Mouse (Mus musculus): ENCODE data around the gene Tec. TPM values are rescaled to one million over a fixed set of nuclear protein-coding genes. Genes with fewer than 3 reads are reported as not detected.

Tec gene
- polyA plus RNA-seq, 1 experiment from 2014 or later: 7.9 TPM

DNA sequence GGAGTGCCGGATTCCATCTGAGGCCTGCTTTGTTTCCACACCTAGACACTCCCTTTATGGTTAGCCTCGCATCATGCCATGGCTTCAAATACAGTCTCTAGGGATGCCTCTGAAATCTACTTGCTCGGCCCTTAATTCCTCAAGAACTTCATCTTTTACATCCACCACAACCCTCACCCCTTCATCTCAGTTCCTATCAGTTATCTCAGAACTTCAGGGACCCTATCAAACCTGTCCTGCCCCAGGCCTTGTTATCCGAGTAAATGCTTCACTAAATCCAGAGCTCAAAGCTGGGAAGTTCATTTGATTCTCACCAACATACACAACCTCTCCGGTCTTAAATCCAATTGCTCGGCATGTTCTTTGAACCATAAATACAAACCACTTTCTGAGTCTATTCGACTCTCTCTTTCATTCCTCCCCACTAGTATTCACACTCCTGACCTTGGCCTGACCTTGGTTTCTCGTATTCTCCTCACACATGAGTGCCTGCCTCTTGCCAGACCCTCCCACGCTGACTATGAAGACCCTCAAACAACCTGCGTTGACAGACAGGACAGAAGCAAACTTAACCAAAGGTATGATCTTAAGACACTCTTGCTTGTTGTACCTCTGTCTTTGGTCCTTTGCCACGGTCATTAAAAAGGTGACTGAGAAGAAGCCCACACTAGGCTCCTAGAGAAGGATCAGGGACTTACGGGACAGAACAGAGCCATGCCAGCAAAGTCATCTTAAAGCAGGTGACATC, 17.2 kb downstream of the Tec start:
- H3K36me3 ChIP-seq: no peaks in the 10 kb centered on the region
- no peaks in the 10 kb centered on the region for H3K9me3 ChIP-seq (replicated peaks)
- WGBS: 81% methylated on average over 12 of the region's 12 CpGs
- no peak overlapping the region for H3K4me2 ChIP-seq (replicated peaks)
- peaks cover 17% of the 10 kb centered on the region for H3K4me1 ChIP-seq
- H3K9ac ChIP-seq: no peak overlapping the region
- no peaks in the 10 kb centered on the region for H3K27me3 ChIP-seq
- H3K4me3 ChIP-seq (replicated peaks): no peak overlapping the region
- no peak for ATAC-seq (ENCODE audit: insufficient number of reproducible peaks, low FRiP score, low TSS enrichment, low read depth)
- no peak overlapping the region for H3K27ac ChIP-seq (replicated peaks)

DNA sequence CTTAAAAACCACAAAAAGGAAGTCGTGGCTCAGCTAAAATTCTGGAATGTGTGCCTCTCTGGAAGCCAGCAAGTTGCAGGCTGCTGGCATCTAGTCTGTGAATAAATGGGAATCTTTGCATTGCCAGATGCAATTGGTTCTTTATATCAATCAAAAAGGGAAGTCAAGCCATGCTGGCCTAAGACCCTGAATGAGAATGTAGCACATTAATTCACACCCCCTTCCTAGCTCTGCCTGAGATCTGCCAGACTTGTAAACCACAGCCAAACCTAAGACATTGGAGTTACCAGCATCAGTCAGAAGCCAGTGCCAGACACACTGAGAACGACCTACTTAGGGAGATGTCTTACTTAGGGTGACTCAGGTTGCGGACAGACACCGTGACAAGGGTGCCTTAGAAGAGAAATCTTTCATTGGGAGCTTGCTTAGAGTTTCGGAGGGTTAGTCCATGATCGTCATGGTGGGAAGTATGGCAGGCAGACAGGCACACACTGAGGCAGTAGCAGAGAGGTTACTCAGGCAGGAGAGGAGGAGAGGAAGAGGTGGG, 19.3 kb downstream of the Tec start:
- no peaks in the 10 kb centered on the region for H3K9me3 ChIP-seq (replicated peaks)
- H3K4me3 ChIP-seq (replicated peaks): no peak overlapping the region
- no peak overlapping the region for H3K27ac ChIP-seq (replicated peaks)
- 75% methylated on average over 6 of the region's 6 CpGs for WGBS
- no peaks in the 10 kb centered on the region for H3K36me3 ChIP-seq
- no peak for ATAC-seq (ENCODE audit: insufficient number of reproducible peaks, low FRiP score, low TSS enrichment, low read depth)
- no peak overlapping the region for H3K9ac ChIP-seq
- H3K27me3 ChIP-seq: no peaks in the 10 kb centered on the region
- H3K4me1 ChIP-seq: 0 out of 2 replicates have a peak, but pooled peaks cover 16% of the 10 kb centered on the region
- H3K4me2 ChIP-seq (replicated peaks): no peak overlapping the region

DNA sequence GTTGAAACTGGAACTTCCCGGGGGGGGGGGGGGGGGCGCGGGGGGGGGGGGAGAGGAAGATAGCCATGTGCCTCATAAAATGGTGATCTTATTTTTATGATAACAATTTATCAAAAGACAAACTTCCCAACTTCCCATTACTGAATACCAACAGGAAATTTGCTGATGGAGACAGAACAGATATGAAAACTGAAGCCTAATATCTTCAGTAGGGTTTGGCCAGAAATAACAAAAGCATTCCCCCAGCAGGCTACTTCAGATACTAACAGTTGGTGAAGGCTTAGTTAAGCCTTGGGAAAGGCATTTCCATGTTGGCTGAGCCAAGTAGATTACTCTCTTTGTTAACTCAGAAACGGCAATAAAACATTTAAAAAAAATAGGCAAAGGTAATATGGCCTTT, 21.6 kb downstream of the Tec start:
- Histone ChIP-seq H3K36me3 (no peaks in the 10 kb centered on the region), H3K4me3 (replicated peaks) (no peak overlapping the region), H3K9me3 (replicated peaks) (no peaks in the 10 kb centered on the region), H3K27ac (replicated peaks) (no peak overlapping the region), H3K27me3 (no peaks in the 10 kb centered on the region), H3K4me2 (replicated peaks) (no peak overlapping the region), H3K9ac (no peak overlapping the region), H3K4me1 (0 out of 2 replicates have a peak, but pooled peaks cover 19% of the 10 kb centered on the region)
- WGBS: 32% methylated on average over 3 of the region's 4 CpGs
- ATAC-seq (ENCODE audit: insufficient number of reproducible peaks, low FRiP score, low TSS enrichment, low read depth): no peak

GRCm38 (mm10) chr5:72845928-72846630, 22.2 kb downstream of the Tec start:
- Histone ChIP-seq H3K4me3 (replicated peaks) (no peak overlapping the region), H3K36me3 (no peaks in the 10 kb centered on the region), H3K4me2 (replicated peaks) (no peak overlapping the region), H3K4me1 (0 out of 2 replicates have a peak, but pooled peaks cover 19% of the 10 kb centered on the region), H3K9me3 (replicated peaks) (no peaks in the 10 kb centered on the region), H3K27ac (replicated peaks) (no peak overlapping the region), H3K27me3 (no peaks in the 10 kb centered on the region), H3K9ac (no peak overlapping the region)
- 56% methylated on average over 9 of the region's 9 CpGs for WGBS
- ATAC-seq (ENCODE audit: insufficient number of reproducible peaks, low FRiP score, low TSS enrichment, low read depth): no peak

DNA sequence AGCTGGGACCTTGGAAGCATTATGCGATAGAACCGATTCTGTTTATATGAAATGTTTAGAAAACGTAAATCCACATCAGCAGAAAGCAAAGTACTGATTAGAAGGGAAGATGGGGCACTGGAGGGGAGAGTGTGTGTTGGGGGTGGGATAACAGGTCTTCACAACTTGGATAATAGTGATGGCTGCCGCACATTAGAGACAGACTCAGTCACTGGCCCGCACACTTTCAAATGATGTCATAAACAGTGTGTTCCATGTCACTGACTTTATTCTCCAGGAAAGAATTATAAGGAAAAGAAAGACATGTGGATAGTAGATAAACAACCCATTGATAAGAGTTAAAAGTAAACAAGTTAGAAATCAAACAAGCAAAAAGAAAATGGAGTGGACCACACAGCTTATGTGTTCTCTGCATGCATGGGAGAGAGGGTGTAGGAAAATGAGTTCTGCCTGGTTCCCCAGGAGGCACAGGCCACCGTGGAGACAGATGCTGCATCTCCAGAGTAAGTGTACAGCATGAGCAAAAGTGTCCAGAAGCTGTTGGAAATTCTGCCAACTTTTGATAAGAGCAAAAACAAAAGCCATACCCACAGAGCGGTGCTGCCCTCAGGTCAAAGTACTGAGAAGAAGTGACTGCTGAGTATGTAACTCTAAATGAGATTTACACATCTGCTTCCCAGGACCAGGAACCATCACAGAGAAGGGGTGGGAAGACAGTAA, 23.3 kb downstream of the Tec start:
- Histone ChIP-seq H3K27ac (replicated peaks) (no peak overlapping the region), H3K4me1 (0 out of 2 replicates have a peak, but pooled peaks cover 19% of the 10 kb centered on the region), H3K4me3 (replicated peaks) (no peak overlapping the region), H3K27me3 (no peaks in the 10 kb centered on the region), H3K36me3 (no peaks in the 10 kb centered on the region), H3K9ac (no peak overlapping the region), H3K4me2 (replicated peaks) (no peak overlapping the region), H3K9me3 (replicated peaks) (no peaks in the 10 kb centered on the region)
- no peak for ATAC-seq (ENCODE audit: insufficient number of reproducible peaks, low FRiP score, low TSS enrichment, low read depth)
- 52% methylated on average over 7 of the region's 7 CpGs for WGBS

GRCm38 (mm10) chr5:72844294-72844693, 24.0 kb downstream of the Tec start:
- Histone ChIP-seq H3K27ac (replicated peaks) (no peak overlapping the region), H3K36me3 (no peaks in the 10 kb centered on the region), H3K9me3 (replicated peaks) (no peaks in the 10 kb centered on the region), H3K9ac (no peak overlapping the region), H3K4me1 (0 out of 2 replicates have a peak, but pooled peaks cover 19% of the 10 kb centered on the region), H3K4me2 (replicated peaks) (no peak overlapping the region), H3K27me3 (no peaks in the 10 kb centered on the region), H3K4me3 (replicated peaks) (no peak overlapping the region)
- 17% methylated on average over 2 of the region's 2 CpGs for WGBS
- ATAC-seq (ENCODE audit: insufficient number of reproducible peaks, low FRiP score, low TSS enrichment, low read depth): no peak

DNA sequence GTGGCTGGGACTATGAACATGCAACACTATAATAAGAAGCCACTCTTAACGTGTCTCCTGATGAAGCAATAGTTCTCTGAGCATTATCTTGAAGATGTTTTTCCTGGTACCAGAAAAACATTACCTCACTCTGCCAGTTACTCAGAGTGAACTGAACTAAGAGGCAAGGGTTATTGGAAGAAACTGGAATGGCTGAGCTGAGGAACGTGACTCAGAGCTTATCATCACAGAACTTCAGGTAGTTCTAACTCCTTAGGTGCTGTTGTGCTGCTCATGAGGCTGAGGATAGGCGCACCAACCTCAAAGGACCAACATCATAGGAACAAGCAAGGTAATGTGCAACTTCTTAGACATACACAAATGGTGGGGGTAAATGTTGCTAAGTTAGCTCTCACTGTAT, 28.6 kb downstream of the Tec start:
- 80% methylated on average over 3 of the region's 3 CpGs for WGBS
- Histone ChIP-seq H3K27me3 (no peaks in the 10 kb centered on the region), H3K4me2 (replicated peaks) (no peak overlapping the region), H3K4me1 (0 out of 2 replicates have a peak, but pooled peaks cover 9% of the 10 kb centered on the region), H3K27ac (replicated peaks) (no peak overlapping the region), H3K4me3 (replicated peaks) (no peak overlapping the region), H3K9ac (no peak overlapping the region), H3K9me3 (replicated peaks) (no peaks in the 10 kb centered on the region), H3K36me3 (no peaks in the 10 kb centered on the region)
- no peak for ATAC-seq (ENCODE audit: insufficient number of reproducible peaks, low FRiP score, low TSS enrichment, low read depth)

DNA sequence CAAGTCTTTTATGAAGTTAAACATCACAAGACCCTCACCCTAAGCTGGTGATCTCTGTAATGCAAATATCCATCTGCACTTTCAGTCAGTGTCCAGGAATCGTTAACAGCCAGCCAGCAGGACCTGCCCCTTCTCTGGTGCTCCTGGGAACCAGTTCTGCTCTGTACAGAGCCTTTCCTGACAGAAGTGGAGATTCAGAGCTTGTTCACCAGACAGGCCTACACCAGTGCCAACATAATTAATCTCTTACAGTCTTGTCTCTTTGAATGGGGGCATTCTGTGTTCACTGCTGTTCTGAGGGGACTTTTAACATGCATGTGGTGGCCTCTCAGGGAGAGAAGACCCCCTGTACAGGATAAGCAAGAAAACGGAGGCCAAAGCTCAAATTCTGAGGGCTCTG, 29.3 kb downstream of the Tec start:
- Histone ChIP-seq H3K27ac (replicated peaks) (no peak overlapping the region), H3K36me3 (no peaks in the 10 kb centered on the region), H3K9me3 (replicated peaks) (no peaks in the 10 kb centered on the region), H3K9ac (no peak overlapping the region), H3K4me1 (0 out of 2 replicates have a peak, but pooled peaks cover 3% of the 10 kb centered on the region), H3K4me2 (replicated peaks) (no peak overlapping the region), H3K4me3 (replicated peaks) (no peak overlapping the region), H3K27me3 (no peaks in the 10 kb centered on the region)
- WGBS: 68% methylated on average over 2 of the region's 2 CpGs
- no peak for ATAC-seq (ENCODE audit: insufficient number of reproducible peaks, low FRiP score, low TSS enrichment, low read depth)

GRCm38 (mm10) chr5:72835656-72836055, 32.6 kb downstream of the Tec start:
- H3K9me3 ChIP-seq (replicated peaks): no peaks in the 10 kb centered on the region
- H3K4me3 ChIP-seq (replicated peaks): no peak overlapping the region
- no peak for ATAC-seq (ENCODE audit: insufficient number of reproducible peaks, low FRiP score, low TSS enrichment, low read depth)
- H3K36me3 ChIP-seq: no peaks in the 10 kb centered on the region
- no peak overlapping the region for H3K9ac ChIP-seq
- WGBS: 84% methylated on average over 3 of the region's 3 CpGs
- H3K4me1 ChIP-seq: no peaks in the 10 kb centered on the region
- H3K27ac ChIP-seq (replicated peaks): no peak overlapping the region
- no peak overlapping the region for H3K4me2 ChIP-seq (replicated peaks)
- H3K27me3 ChIP-seq: no peaks in the 10 kb centered on the region

DNA sequence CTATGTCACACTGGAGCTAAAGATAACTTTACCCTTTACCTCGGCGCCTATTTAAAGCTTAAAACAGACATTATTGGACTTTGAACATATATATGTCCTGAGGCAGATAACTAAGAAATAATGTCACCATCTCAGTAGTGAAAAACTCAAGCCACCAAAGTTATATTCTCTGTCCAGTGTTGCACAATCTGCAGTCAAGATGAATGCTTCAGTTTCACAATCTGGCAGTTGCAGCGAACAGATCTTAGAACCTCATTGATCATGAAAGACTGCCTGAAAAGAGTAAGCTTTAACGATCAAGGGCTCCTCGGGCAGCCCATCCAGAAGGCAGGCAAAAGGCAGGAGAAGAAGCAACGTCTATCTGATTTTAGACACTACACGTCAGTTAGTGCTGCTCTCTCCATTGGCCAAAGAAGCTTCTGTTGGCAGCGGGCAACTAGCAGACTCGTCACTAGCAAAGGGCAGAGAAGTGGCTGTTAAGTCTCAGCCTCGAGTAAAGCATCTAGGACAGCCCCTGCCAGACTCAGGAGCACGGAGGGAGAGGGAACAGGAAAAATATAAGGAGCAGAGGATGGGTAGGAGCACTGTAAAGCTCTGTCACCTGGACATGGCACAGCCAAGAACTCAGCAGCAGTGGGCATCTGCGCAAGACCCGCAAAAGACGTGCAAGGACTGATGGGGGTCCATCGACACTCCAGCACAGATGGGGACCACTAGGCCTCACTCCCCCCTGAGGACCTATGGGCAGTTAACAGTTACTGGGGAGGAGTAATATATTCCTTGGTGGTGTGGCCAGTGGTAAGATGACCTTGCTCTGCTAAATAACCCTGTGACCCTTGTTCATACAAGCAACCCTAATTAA, 35.1 kb downstream of the Tec start:
- Histone ChIP-seq H3K4me3 (replicated peaks) (no peak overlapping the region), H3K9me3 (replicated peaks) (no peaks in the 10 kb centered on the region), H3K4me1 (no peaks in the 10 kb centered on the region), H3K4me2 (replicated peaks) (no peak overlapping the region), H3K27ac (replicated peaks) (no peak overlapping the region), H3K9ac (no peak overlapping the region), H3K36me3 (no peaks in the 10 kb centered on the region), H3K27me3 (no peaks in the 10 kb centered on the region)
- no peak for ATAC-seq (ENCODE audit: insufficient number of reproducible peaks, low FRiP score, low TSS enrichment, low read depth)
- WGBS: 73% methylated on average over 15 of the region's 15 CpGs
